Comparison of ENCODE assay signal across 12 mouse cellular contexts in genomic region chr5:38064701-38065100, GRCm38 (mm10). TPM values are rescaled to one million over a fixed set of nuclear protein-coding genes. Genes with fewer than 3 reads are reported as not detected.
A peak's percentile ranks its signal among the peaks of the same experiment; 100 is the strongest.
DNase-seq lines count a peak whose midpoint lies in the region; ATAC-seq lines count a peak whose summit lies in the region.
"Had no signal": no experiment of that assay in that cellular context is flagged by ENCODE, and none has a peak within 500 bp of the region (broad histone marks: within the 10 kb centered on the region; RNA-seq: fewer than 3 reads in every experiment).

No protein-coding gene starts in this region.

- H3K36me3 ChIP-seq in heart, embryonic 12.5 days, result no peaks in the 10 kb centered on the region
- no peaks in the 10 kb centered on the region for H3K36me3 ChIP-seq in midbrain, embryonic 11.5 days (ENCODE audit: control insufficient read depth, insufficient read depth, low read length)
- H3K36me3 ChIP-seq in midbrain, embryonic 13.5 days, result no peaks in the 10 kb centered on the region
- H3K36me3 ChIP-seq in limb, embryonic 11.5 days (ENCODE audit: control insufficient read depth, insufficient read depth, low read length), result no peaks in the 10 kb centered on the region

- ATAC-seq in heart, embryonic 12.5 days (ENCODE audit: insufficient number of reproducible peaks, low FRiP score), result no peak
- ATAC-seq in midbrain, embryonic 11.5 days (ENCODE audit: low FRiP score), result no peak
- no peak for ATAC-seq in midbrain, embryonic 13.5 days
- no peak for ATAC-seq in limb, embryonic 11.5 days (ENCODE audit: insufficient number of reproducible peaks, low FRiP score, low TSS enrichment, low read depth)

- DNase-seq in heart, adult 18-20 months, result peak; percentile 10 to 18
- DNase-seq in midbrain, embryonic 11.5 days (ENCODE audit: low spot score, missing footprints), result no peak
- DNase-seq in embryo, embryonic 11 days, result peak; percentile 62
- no peak for DNase-seq in limb, embryonic 11.5 days (ENCODE audit: low spot score)
- DNase-seq in gastrocnemius, adult 18-20 months (ENCODE audit: low spot score), result no peak
- DNase-seq: layer of hippocampus, postnatal 36 days; right cerebral cortex, postnatal 25 days had no signal

- H3K27me3 ChIP-seq in heart, embryonic 12.5 days (replicated peaks), result no peaks in the 10 kb centered on the region
- no peaks in the 10 kb centered on the region for H3K27me3 ChIP-seq in midbrain, embryonic 11.5 days (ENCODE audit: control insufficient read depth, insufficient read depth, low read length)
- H3K27me3 ChIP-seq in midbrain, embryonic 13.5 days, result no peaks in the 10 kb centered on the region
- no peaks in the 10 kb centered on the region for H3K27me3 ChIP-seq in limb, embryonic 11.5 days (ENCODE audit: control insufficient read depth, insufficient read depth, low read length)

- H3K27ac ChIP-seq in heart, embryonic 12.5 days (ENCODE audit: poor library complexity, severe bottlenecking), result no peak overlapping the region
- H3K27ac ChIP-seq in midbrain, embryonic 11.5 days (ENCODE audit: low read depth, low read length), result no peak overlapping the region
- H3K27ac ChIP-seq in midbrain, embryonic 13.5 days, result no peak overlapping the region
- no peak overlapping the region for H3K27ac ChIP-seq in limb, embryonic 11.5 days (replicated peaks; ENCODE audit: low read depth, low read length)
- H3K27ac ChIP-seq: heart, adult 2 months; kidney, postnatal 0 days; macrophage had no signal

- no peak overlapping the region for H3K9ac ChIP-seq in heart, embryonic 12.5 days
- 0 out of 2 replicates have a peak overlapping the region, but pooled peaks have one; percentile 20 for H3K9ac ChIP-seq in midbrain, embryonic 11.5 days (ENCODE audit: low read length)
- H3K9ac ChIP-seq in midbrain, embryonic 13.5 days (replicated peaks), result no peak overlapping the region
- 0 out of 2 replicates have a peak overlapping the region, but pooled peaks have one; percentile 7 for H3K9ac ChIP-seq in limb, embryonic 11.5 days (ENCODE audit: low read length)

- H3K4me1 ChIP-seq in heart, embryonic 12.5 days (replicated peaks), result peaks cover 4% of the 10 kb centered on the region
- H3K4me1 ChIP-seq in midbrain, embryonic 11.5 days (ENCODE audit: control insufficient read depth, insufficient read depth, low read length), result peaks cover 31% of the 10 kb centered on the region
- H3K4me1 ChIP-seq in midbrain, embryonic 13.5 days (replicated peaks), result peaks cover 26% of the 10 kb centered on the region
- peaks cover 20% of the 10 kb centered on the region for H3K4me1 ChIP-seq in limb, embryonic 11.5 days (ENCODE audit: control insufficient read depth, insufficient read depth, low read length)

- H3K4me3 ChIP-seq in heart, embryonic 12.5 days, result no peak overlapping the region
- no peak overlapping the region for H3K4me3 ChIP-seq in midbrain, embryonic 11.5 days (ENCODE audit: low read depth, low read length)
- no peak overlapping the region for H3K4me3 ChIP-seq in midbrain, embryonic 13.5 days (replicated peaks)
- H3K4me3 ChIP-seq in limb, embryonic 11.5 days (ENCODE audit: low read depth, low read length), result no peak overlapping the region
- H3K4me3 ChIP-seq: heart, adult 2 months had no signal

- no peaks in the 10 kb centered on the region for H3K9me3 ChIP-seq in heart, embryonic 12.5 days (replicated peaks)
- no peaks in the 10 kb centered on the region for H3K9me3 ChIP-seq in midbrain, embryonic 11.5 days (ENCODE audit: control insufficient read depth, low read length)
- no peaks in the 10 kb centered on the region for H3K9me3 ChIP-seq in midbrain, embryonic 13.5 days
- no peaks in the 10 kb centered on the region for H3K9me3 ChIP-seq in limb, embryonic 11.5 days (ENCODE audit: control insufficient read depth, low read length)

- H3K4me2 ChIP-seq in heart, embryonic 12.5 days, result no peak overlapping the region
- no peak overlapping the region for H3K4me2 ChIP-seq in midbrain, embryonic 11.5 days
- H3K4me2 ChIP-seq in midbrain, embryonic 13.5 days (replicated peaks), result no peak overlapping the region
- no peak overlapping the region for H3K4me2 ChIP-seq in limb, embryonic 11.5 days (ENCODE audit: low read depth, severe bottlenecking)

- 35% methylated on average over 5 of the region's 5 CpGs for WGBS in heart, embryonic 12.5 days
- WGBS in midbrain, embryonic 11.5 days, result 8% methylated on average over 5 of the region's 5 CpGs
- WGBS in midbrain, embryonic 13.5 days, result 12% methylated on average over 5 of the region's 5 CpGs
- 10% methylated on average over 5 of the region's 5 CpGs for WGBS in limb, embryonic 11.5 days

RNA-seq across cellular contexts. Expression of gene Stx18, which starts 26.2 kb away (rescaled TPM):
- total RNA-seq in heart, adult 18-20 months (2021), result 10 to 100 TPM; 17.8 to 18.0 TPM
- 33.2 and 34.1 TPM in 2 replicates for polyA plus RNA-seq in heart, embryonic 12.5 days (2016; fragmentation: Nextera tagmentation; extraction: Ambion mirVana)
- 48.6 and 56.7 TPM in 2 replicates for polyA plus RNA-seq in midbrain, embryonic 11.5 days (2014; fragmentation: Nextera tagmentation; extraction: Ambion mirVana)
- polyA plus RNA-seq in midbrain, embryonic 13.5 days (2015; fragmentation: Nextera tagmentation; extraction: Ambion mirVana), result 34.9 and 36.5 TPM in 2 replicates
- 53.9 and 59.6 TPM in 2 replicates for polyA plus RNA-seq in limb, embryonic 11.5 days (2014; fragmentation: Nextera tagmentation; extraction: Ambion mirVana)
- 10 to 100 TPM; 14.2 to 14.3 TPM for total RNA-seq in gastrocnemius, adult 18-20 months (2021)

Comparison
In these comparisons a context has a peak if more than half of its experiments do, and no peak if none do; other contexts are left out.
1. H3K9ac ChIP-seq: peak in midbrain, embryonic 11.5 days (single experiment) and limb, embryonic 11.5 days (single experiment); none in heart, embryonic 12.5 days (single experiment) and midbrain, embryonic 13.5 days (single experiment).
2. DNase-seq: peak in heart, adult 18-20 months (2 of 2) and embryo, embryonic 11 days (single experiment); none in midbrain, embryonic 11.5 days (single experiment), limb, embryonic 11.5 days (single experiment) and gastrocnemius, adult 18-20 months (single experiment).